Mouse (Mus musculus): ENCODE data around the gene Alg12. TPM values are rescaled to one million over a fixed set of nuclear protein-coding genes. Genes with fewer than 3 reads are reported as not detected.

The Alg12 gene
- total RNA-seq, 2 experiments from 2014 or later, result 8.6 to 8.8 TPM

DNA sequence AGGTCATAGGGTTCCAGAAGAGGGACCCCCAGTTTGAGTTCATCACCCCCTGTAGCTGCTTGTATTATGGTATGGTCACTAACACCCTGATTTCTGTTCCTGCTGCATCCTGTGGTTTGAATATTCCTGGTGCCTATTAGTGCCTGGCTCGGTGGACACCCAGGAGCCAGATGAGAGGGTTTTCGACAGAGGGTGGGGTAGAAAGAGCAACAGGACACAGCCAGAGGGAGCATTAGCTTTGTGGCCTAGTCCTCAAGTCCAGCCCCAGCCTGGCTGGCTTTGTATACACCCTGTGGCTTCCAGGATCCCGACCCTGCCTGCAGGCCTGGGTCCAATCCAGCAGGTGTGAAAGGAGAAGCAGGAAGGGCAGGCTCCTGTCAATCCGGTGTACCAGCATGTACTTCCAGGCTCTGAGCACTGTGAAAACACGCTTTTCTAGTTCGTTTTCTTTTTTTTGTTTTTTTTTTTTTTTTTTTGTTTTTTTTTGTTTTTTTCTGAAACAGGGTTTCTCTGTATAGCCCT, 36.8 kb upstream of the Alg12 start:
- DNase-seq, result no peak
- intact Hi-C loops (cut with DNase I), result no loop called here

DNA sequence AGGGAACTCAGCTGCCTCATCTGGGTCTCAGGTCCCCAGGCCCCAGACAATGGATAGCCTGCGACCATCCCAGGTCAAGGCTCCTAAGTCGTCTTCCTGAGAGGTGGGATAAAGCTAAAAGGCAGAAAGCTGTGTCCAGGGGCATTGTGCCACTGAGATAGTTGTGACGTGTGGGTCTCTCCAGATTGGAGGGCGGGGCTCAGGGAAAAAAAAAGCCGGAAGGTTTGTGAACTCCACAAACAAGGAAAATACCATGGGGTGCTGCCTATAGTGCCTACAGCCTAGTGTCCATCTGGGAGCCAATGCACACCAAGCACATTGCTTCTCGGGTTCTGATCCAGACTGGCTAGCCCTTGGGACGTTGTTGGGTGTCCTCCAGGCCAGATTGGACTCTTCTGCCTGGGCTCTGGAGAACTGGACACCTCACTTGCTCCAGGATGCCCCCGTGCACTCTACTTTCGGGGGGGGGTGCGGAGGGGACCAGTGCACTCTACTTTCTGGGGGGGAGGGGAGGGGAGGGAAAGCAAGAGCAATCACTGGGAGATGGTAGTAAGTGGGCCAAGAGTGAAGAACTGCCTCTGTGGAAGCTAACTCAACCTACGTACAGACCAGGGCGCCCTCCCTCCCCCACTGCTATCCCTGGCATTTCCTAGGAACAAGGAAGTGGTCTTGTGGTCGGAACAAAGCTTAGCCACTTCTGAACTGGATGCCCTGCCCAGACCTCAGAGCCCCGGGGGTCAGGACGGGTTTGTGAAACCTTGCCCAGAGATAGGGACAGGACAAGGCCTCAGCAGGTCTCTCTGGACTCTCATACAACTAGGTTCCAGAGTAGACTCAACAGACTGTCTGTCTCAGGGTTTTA, 36.1 kb upstream of the Alg12 start:
- DNase-seq, result no peak
- intact Hi-C loops (cut with DNase I), result no loop called here

DNA sequence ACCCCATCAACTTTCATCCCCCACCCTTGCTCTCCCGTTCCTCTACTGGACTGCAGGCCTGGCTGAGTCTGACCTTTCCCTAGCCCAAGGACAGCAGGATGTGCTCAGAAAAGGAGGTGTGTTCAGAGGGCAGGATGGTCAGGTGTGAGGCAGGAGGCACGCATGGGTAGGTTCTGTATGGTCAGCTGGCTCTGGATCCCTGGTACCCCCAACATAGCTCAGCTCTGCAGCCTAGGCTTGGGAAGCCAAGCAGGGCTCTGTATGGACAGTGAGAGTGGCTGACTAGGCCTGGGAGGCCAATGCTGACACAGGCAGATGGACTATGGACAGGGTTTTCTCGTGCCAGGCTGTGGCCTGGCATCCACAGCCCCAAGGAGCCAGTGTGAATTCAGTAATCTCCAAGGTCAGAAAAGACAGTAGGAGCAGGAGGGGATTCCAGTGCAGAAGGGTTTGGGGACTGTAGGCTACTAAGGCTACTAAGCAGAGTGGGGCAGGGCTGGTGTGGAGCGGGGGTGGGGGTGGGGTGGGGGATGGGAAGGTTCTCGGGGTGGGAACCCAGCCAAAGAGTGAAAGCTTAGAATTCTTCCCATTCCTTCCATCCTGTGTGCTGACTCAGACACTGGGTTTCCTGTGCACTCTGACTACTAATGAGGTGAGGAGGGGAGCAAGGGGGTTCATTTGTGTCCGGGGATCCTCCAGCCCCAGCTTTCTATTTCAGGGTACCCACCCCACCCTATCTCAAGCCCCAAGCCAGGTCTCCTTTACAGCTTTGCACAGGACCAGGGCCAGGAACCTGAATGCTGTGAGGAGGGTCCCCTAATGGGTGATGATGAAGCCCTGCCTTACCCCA, 35.2 kb upstream of the Alg12 start:
- no peak for DNase-seq
- intact Hi-C loops (cut with DNase I), result no loop called here

DNA sequence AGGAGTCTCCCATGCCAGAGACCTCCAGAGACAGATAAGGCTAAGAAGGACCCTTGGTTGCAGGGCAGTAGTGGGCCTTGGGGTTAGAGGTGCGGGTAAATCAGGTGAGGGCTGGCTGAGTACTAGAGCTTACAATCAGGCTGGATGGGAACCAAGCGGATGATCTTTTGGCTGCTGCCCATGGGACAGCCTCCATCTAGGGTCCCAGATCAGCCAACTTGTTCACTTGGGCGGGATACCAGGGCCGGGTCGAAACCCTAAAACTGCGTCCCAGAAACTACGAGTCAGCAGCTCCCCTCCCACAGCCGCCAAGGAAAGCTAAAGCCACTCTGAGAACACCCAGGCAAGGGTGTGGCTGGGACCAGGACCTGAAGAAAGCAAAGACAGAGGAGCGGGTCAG, 34.0 kb upstream of the Alg12 start:
- intact Hi-C loops (cut with DNase I), result no loop called here
- DNase-seq, result no peak

DNA sequence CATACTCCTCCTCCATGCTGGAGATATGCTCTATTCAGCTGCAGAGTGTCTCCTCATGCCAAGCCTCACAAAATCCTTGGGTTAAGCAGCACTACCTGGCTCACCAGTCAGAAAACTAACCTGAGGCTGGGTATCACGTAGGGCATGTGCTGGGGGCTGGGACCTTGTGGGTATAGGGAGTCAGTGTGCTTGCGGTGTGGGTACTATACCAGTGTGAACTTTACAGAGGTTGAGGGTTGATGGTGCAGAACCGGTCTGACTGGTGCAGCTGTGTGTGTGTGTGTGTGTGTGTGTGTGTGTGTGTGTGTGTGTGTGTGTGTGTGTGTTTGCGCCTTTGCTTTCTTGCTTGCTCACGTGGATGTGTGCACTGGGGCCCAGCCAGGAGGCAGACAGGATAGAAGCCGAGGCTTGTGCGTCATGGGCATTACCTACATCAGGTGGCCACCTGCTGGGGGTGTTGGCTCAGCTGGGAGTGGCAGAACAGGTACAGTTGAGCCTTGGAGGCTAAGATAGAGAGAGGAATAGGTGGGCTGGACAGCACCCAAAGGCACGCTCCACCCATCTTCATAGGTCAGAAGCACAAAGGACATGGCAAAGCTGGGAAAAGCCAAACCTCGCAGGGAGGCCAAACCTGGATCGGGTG, 32.5 kb upstream of the Alg12 start:
- DNase-seq, result no peak
- intact Hi-C loops (cut with DNase I), result loop anchor here (1.0 kb wide), 1 partner anchor 10 kb away; no protein-coding TSS in a partner anchor

DNA sequence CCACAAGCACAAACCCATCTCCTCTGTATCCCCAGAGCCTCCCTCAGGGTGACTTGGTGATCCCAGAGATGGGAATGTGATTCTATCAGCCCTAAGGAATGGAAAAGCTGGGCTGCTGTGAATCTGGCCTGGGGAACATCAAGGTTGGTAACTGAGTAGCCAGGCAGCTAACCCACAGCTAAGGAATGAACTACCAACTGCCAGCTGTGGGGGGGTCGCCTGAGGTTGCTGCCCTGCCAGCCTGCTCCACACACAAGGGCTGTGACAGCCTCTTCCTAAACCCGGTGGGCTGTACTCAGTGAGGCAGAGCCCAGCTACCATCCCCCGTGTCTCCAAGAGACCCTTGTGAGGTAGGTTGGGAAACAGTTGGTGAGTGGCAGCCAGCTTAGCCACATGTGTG, 32.0 kb upstream of the Alg12 start:
- no peak for DNase-seq
- intact Hi-C loops (cut with DNase I), result no loop called here

DNA sequence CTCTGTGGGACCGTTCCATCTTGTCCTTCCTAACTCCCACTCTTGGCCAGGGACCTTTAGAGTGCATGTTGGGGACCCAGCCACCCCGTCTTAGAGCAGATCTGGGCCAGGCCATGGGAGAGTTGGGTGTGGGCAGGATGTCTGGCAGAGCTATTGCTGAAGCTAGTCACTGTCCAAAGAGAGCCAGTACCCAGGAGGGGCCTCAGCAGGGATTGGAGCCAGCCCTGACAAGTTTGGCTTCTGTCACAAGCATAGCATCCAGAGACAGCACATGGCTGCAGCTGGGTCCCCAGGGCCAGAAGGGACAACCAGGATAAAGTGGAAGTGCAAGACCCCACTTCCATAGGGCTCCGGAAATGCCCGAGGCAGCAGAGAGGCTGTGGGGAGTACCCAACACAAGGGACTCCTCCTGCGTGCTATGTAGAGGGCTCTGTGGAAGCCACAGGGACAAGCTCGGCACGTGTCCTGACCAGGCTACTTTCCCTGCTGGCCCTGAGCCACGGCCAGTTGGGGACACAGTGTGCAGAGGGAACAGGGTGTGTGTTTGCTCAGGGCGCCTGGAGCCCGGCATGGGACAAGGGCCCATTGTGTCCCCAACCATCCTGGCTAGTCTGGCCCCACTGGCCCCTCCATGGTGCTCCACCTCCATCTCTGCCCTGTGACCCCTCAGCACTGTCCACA, 31.2 kb upstream of the Alg12 start:
- intact Hi-C loops (cut with DNase I), result loop anchor here (1.0 kb wide), 1 partner anchor 10 kb away; no protein-coding TSS in a partner anchor
- peak; percentile 92 to 93 for DNase-seq

DNA sequence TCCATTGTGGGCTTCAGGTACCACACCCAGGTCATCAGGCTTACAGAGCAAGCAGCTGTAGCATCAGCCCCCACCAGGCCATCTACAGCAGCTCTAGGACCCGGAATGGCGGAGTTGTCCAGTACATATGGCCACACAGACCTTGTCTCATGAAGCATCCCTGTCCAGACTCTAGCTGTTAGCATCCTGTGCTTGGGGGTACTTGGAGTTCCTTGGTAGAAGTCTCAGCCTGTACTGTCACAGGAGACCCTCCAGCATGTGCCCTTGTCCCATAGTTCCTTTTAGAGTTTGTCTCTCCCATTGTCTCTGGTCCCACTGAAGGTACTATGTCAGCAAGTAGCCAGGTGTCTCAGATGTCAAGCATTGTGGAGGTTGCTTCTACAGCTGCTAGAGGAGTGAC, 30.5 kb upstream of the Alg12 start:
- intact Hi-C loops (cut with DNase I), result loop anchor here (1.0 kb wide), 1 partner anchor 9 kb away; no protein-coding TSS in a partner anchor
- no peak for DNase-seq

DNA sequence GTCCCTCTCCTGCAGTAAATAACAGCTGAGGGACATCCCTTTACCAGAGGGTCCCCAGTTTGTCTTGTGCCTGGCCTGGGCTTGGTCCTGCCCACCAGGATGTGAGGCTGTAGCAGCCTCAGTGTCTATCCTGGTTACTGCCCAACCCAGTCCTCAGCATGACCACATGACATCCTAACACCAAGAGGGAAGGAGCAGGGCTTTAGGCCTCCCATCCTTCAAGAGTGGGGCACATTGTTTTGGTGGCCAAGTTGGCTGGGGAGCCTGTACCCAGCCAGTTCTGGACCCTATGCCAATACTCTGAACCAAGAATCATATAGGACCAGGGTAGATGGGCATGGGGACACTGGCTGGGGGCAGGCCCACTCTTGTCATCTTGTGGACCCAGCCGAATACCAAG, 29.5 kb upstream of the Alg12 start:
- intact Hi-C loops (cut with DNase I), result no loop called here
- no peak for DNase-seq

DNA sequence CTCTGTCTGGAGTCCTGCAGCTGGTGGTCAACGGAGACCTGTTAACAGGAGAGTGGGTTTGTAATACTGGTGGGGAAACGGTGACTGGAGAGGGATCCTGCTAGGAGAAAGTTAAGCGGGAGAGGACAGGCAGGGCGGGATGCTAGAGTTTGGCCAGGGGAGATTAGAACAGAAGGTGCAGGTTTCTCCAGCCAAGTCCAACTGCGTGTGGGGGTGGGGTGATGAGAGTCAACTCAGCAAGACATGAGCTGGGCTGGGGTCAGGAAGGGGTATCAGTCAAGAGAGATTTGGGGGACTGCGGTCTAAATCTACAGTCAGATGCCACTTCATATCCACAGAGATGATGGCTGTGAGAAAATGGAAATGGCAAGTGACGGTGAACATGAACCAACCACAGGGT, 25.8 kb upstream of the Alg12 start:
- intact Hi-C loops (cut with DNase I), result no loop called here
- no peak for DNase-seq

DNA sequence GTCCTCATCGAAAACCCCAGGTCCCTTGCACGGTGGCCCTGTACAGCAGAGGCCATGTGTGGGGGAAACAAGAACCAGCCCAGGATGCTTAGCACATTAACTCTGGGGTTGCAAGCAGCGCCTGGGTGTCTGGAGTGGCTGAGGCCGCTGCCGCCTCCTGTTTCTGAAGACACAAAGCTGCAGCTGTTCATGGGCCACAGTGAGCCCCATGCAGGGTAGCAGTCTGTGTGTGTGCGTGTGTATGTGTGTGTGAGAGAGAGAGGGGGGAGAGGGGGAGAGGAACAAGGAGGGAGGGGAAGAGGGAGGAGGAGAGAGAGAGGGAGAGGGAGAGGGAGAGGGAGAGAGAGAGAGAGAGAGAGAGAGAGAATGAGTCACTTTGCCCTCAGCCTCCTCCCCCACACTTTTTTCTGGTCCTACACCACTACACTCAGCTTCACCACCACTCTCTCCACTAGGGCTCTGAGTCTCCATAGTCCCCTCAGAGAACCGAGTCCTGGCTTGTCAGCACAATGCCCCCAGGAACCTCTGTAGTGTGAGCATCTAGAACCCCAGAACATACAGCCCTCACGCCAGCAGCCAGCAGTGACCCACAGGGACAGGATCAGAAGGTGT, 24.5 kb upstream of the Alg12 start:
- intact Hi-C loops (cut with DNase I), result no loop called here
- DNase-seq, result no peak

DNA sequence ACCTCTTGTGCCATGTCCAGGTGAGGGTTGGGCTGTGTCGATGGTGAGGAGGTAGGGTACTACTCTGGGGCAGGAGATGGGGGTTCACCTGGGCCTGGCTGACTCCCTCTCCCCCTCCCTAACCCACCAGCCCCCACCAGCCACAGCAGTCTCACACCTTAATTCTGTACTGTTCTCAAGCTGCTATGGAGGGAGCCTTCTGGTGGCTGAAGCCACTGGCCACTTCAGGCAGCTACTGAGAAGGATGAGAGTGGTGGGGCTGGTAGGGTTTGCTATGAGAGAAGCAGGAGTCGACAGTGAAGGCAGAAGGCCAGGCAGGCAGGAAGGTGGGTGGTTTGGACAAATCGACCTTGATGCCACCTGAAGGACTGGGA, 23.2 kb upstream of the Alg12 start:
- intact Hi-C loops (cut with DNase I), result no loop called here
- DNase-seq, result no peak

DNA sequence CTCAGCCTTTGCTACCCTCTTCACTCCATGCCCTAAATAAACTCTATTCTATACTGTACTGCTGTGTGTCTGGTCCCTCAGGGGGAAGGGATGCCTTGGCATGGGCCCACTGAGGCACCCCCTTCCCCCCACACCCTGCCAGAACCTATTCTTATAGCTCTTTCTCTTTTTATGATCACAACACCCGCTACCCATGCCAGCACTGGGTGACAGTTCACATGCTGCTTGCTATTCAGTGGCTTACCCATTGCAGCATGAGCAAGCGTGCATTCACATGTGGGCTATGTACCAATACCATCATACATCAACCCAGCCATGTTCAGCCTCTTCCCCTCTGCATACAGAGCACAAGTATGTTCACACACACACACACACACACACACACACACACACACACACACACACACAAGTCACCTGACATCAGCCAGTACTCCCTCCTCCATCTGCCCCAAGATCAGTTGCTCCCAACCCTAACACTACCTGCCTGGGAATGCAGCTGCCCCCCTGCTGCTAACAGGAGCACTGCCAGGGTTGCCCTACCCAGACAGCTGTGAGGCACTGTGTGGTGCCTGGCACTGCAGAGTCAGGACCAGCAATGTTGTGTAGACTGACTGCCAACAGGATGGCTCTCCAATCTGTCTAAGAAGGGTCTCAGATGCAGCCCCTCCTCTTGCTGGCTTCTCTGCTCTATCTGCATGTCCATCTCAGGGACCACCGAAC, 22.6 kb upstream of the Alg12 start:
- DNase-seq, result no peak
- intact Hi-C loops (cut with DNase I), result no loop called here

DNA sequence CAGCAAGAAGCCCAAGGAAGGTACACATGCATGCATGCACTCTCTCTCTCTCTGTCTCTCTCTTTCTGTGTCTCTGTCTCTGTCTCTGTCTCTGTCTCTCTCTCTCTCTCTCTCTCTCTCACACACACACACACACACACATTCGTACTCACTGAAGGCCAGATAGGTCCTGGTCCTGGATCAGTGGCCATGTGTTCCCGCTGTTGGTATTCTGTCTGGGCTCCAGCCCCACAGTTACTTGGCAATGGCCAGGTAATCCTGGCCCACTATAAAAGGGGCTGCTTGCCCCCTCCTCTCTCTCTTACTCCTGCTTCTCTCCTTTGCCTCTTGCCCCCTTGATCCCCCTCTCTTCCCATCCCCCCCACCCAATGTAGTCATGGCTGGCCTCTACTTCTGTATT, 22.0 kb upstream of the Alg12 start:
- intact Hi-C loops (cut with DNase I), result no loop called here
- DNase-seq, result no peak

DNA sequence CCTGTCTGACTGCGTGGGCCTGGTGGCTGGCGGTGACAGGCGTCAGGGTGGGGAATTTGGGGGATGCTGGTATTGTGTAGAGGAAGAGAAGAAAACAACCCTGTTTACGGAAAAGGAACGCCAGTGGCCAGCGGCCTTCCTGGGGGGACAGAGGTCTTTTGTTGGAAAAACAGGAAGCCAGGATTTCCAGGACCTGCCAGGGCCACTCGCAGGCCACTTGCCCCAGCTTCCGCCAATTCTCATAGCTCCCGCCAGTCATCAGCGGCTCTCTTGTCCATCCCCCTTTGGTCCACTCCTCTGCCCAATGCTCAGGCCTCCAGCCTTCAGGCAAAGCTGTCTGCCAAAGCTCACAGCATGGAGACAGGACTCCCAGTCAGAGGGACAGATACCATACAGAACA, 21.0 kb upstream of the Alg12 start:
- peak; percentile 72 to 74 for DNase-seq

DNA sequence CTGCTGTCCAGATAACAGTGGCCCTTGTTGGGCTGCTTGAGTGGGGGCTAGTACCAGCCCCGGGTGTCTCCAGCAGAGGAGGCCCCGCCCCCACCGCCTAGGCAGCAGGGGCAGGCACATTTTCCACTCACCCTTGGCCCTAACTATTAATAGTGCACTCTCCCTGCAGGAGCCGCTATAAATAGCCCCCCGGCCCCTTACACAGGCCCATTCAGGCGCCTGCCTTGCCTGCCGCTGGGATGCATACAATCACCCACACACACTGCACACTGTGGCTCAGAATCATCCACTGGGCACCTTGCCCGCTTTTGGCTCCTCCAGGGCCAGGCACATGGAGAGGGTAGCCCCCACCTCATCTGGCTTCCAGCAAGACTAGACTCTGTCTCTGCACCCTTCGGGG, 20.2 kb upstream of the Alg12 start:
- intact Hi-C loops (cut with DNase I), result loop anchor here (1.0 kb wide), 1 partner anchor 23 kb away; the partner anchor contains the start of gene Pim3
- DNase-seq, result peak; percentile 83 to 90

More for the DNA sequence above, 21.0 kb upstream of the Alg12 start:
- intact Hi-C loops (cut with DNase I), result loop anchor here (1.0 kb wide), 1 partner anchor 10 kb away; no protein-coding TSS in a partner anchor

DNA sequence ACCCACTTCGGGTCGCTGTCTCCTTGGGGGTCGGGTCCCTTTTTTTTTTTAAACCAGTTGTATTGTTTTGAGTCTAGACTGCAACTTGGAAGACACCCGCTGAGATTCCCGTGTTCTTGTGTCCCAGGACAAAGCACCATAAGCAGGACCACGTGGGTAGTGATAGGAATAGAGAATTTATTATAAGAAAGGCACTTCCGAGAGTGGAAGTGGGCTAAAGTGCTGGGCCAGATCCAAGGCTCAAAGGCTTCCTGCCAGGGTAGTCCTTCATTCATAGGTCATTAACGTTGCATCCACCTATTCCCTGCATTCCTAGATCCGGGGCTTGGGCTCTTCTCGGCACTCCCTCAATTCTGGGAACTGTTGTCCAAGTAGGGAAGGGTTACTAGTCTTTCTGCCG, 18.9 kb upstream of the Alg12 start:
- intact Hi-C loops (cut with DNase I), result no loop called here
- peak; percentile 62 to 66 for DNase-seq

DNA sequence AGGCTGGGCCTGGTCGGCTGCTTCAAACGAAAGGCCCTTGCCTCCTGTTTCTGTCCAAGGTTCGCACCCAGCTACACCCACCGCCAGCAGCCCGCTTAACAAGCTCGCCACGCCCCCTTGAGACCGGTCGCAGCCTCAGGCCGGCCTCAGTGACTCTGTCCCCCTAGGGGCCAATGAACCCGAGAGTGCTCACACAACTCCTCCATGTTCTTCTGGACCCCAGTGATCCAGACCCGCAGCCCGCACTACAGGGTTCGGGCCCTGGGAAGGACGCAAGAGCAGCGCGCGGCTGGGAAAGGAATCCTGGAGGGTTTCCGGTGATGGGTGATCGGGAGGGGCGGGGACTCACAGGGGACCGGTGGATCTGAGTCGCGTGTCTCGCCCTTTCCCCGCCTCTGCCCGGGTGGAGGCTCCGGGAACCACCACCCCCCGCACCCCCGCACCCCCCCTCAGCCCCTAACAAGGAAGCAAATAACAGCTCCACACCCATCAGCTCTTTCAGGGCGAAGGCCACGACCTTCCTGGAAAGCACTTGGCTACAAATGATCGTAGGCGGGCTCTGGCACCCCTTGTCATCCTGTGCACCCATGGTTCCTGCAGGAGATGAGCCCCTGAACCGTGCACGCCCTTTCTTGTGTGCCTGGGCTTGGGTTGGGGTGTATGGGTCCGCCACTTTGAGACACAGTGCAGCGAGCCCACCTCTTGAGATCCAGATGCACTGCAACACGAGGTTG, 18.2 kb upstream of the Alg12 start:
- DNase-seq, result peak; percentile 80 to 81
- intact Hi-C loops (cut with DNase I), result no loop called here

DNA sequence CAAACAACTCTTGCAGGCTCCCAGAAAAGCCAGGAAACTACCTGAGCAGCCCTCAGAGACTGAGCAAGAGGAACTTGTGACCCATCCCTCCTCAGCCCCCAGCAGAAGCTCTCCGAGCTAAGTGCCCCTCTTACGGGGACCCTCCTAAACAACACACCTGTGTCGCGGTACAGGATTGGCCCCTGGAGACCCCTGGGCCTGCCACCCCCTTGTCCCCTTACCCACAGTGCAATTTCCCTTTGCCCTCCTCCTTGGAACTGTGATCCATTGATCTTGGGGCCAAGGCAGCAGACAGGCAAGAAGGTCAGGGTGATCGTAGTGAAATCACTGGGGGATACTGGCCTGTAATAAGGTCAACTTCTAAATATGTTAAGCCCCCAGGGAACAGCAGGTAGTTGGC, 17.5 kb upstream of the Alg12 start:
- DNase-seq, result no peak
- intact Hi-C loops (cut with DNase I), result no loop called here

Data from heart, postnatal 10 days (tissue).